Mouse (Mus musculus): ENCODE measurements at regions not wholly inside any gene's neighbourhood (a gene's known extent, or its start where the extent isn't known, plus 50 kb on each side); places are given as distances from the start of the nearest gene placed in this dataset.

- no peak for DNase-seq
Observed at GRCm38 (mm10) chr4:125882531-125882930, 141.8 kb upstream of the Csf3r start.

GRCm38 (mm10) chr4:125890510-125890909, 133.8 kb upstream of the Csf3r start:
- DNase-seq: no peak

GRCm38 (mm10) chr4:125893139-125893538, 131.2 kb upstream of the Csf3r start:
- no peak for DNase-seq

GRCm38 (mm10) chr4:125897707-125898106, 126.6 kb upstream of the Csf3r start:
- no peak for DNase-seq

- DNase-seq: no peak
Observed at GRCm38 (mm10) chr4:125898631-125899348, 125.6 kb upstream of the Csf3r start.

- no peak for DNase-seq
Observed at GRCm38 (mm10) chr4:125901546-125902276, 122.6 kb upstream of the Csf3r start.

GRCm38 (mm10) chr4:125906296-125906695, 118.1 kb upstream of the Csf3r start:
- no peak for DNase-seq

GRCm38 (mm10) chr4:125908901-125909300, 115.4 kb upstream of the Csf3r start:
- DNase-seq: no peak

GRCm38 (mm10) chr4:125911541-125912270, 112.6 kb upstream of the Csf3r start:
- DNase-seq: no peak

- DNase-seq: no peak
Observed at GRCm38 (mm10) chr4:125912444-125913049, 111.8 kb upstream of the Csf3r start.

- no peak for DNase-seq
Observed at GRCm38 (mm10) chr4:125915166-125915565, 109.2 kb upstream of the Csf3r start.

- no peak for DNase-seq
Observed at GRCm38 (mm10) chr4:125917210-125917609, 107.1 kb upstream of the Csf3r start.

- DNase-seq: no peak
Observed at GRCm38 (mm10) chr4:125921550-125922316, 102.6 kb upstream of the Csf3r start.

- no peak for DNase-seq
Observed at GRCm38 (mm10) chr4:125922317-125922878, 102.0 kb upstream of the Csf3r start.

GRCm38 (mm10) chr4:125923225-125923624, 101.1 kb upstream of the Csf3r start:
- no peak for DNase-seq

- no peak for DNase-seq
Observed at GRCm38 (mm10) chr4:125928196-125928595, 96.2 kb upstream of the Csf3r start.

- DNase-seq: peak; percentile 13 to 21
Observed at GRCm38 (mm10) chr4:125929122-125929772, 95.1 kb upstream of the Csf3r start.

GRCm38 (mm10) chr4:125930764-125931163, 93.6 kb upstream of the Csf3r start:
- DNase-seq: no peak

- no peak for DNase-seq
Observed at GRCm38 (mm10) chr4:125931321-125931720, 93.0 kb upstream of the Csf3r start.

GRCm38 (mm10) chr4:125932036-125932756, 92.2 kb upstream of the Csf3r start:
- DNase-seq: no peak

GRCm38 (mm10) chr4:125936357-125936756, 88.0 kb upstream of the Csf3r start:
- no peak for DNase-seq

Measured in spleen, adult 18-20 months (tissue).